Mouse (Mus musculus) adipocyte (in vitro differentiated cells): ENCODE results near the gene Kif17.

Experiments used
- DNase-seq: peaks from one replicate; pipeline ENCODE4 v3.0.0-alpha.2; 2016; ENCODE audit warnings: low spot score

Gene Kif17

DNA sequence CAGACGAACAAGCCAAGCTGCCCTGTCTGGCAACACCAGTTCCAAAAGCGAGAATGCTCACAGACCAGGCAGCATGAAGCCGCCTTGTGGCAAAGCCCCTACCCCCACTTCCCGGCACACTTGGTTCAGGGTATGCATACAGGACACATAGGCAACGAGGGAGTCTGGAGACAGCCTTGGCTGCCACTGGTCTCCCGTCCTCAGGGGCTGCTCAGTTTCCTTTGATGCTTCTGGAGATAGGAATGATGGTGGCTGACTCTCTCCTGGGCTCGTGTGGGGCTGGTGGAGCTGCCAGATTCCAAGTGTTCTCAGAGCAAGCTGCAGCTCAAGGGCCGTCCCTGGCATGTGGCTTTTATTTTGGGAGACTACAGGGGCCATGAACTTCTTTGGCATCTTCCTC lies 91.2 kb downstream of the Kif17 start:
- DNase-seq = no peak

DNA sequence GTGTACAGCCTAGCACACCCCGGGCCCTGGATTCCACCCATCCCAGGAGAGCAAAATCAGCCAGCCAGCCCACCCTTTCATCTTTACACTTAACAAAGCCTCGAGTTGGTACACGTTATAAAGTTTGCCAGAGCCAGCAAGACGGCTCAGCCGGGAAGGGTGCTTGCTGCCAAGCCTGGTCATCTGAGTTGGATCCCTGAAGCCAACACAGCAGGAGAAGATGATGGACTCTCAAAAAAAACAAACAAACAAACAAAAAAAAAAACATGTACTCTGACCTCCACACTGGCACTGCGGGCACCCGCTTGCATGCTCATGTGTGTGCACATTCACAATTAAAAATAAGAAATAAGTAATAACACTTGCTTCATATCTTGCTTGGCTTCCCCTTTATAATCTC lies 91.8 kb downstream of the Kif17 start:
- DNase-seq = no peak

DNA sequence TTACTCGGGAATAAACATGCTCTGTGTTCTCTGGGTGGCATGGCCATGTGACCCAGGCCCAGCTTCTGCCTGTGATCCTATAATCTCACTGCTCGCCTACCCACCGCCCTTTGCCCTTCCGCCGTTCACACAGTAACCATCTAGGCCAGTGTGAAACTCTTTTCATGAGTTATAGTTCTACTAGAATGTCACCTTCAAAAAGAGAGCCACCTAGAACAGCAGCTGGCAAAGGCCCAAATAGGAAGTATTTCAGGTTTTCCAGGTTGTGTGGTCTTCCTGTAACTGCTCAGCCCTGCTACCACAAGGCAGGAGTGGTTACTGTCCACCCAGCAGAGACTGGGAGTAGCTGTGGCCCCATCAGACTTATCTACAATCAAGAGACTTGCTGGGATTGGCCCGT lies 92.5 kb downstream of the Kif17 start:
- DNase-seq = no peak

GRCm38 (mm10) chr4:138343341-138343837 lies 93.2 kb downstream of the Kif17 start:
- DNase-seq = no peak

GRCm38 (mm10) chr4:138344891-138345545 lies 94.8 kb downstream of the Kif17 start:
- DNase-seq = peak; percentile 19

DNA sequence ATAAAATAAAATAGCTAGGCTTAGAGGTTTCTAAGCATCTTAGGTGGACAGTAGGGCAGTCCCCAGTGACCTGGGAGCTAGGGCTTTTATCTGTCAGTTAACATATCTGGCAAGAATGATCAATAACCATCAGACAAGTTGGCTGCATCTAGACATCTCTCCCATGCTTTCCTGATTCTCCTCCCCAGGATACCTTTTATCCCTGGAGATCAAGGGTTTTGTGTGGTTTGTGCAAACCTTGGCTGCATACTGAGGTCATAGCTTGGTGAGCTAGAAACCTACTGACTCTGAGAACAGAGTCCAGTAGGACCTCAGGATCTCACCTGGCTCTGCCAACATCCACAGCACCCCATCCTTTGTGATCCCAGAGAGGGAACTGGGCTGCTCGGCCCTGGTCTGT lies 97.0 kb downstream of the Kif17 start:
- DNase-seq = no peak

DNA sequence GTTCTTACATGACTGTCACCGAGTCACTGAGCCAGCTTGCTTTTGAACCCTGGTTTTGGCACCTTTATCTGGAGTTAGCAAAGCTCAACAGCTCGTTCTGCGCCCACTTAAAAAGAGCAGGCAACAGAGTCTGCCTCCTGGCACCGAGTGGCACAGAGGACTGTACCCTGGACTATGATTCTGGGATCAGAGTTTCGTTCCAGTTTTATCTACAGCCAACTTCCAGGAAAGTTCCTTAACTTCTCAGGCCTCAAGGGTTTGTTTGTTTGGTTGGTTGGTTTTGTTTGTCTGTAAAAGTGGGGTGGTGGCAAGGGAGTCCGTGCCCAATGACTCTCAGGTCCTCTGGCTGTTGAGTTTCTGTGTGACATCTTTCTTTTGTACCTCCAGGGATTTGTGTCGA lies 98.5 kb downstream of the Kif17 start:
- DNase-seq = no peak
